Mouse (Mus musculus) left cerebral cortex, adult 2 months (tissue): ENCODE data around the gene Selp. TPM values are rescaled to one million over a fixed set of nuclear protein-coding genes. Genes with fewer than 3 reads are reported as not detected.

Experiments used
- DNase-seq, 2 experiments: peaks; one replicate each; pipeline ENCODE4 v3.0.0; 2021 to 2022; ENCODE audit warnings: low spot score in 2 of 2, mixed read lengths in 1 of 2; ENCODE audit errors: extremely low spot score in 1 of 2
- H3K27ac ChIP-seq: fragments of 200-600 bp; 2 replicates; pipeline ENCODE4 v1.8.1; 2022
- H3K4me3 ChIP-seq: fragments of 200-600 bp; 2 replicates; pipeline ENCODE4 v1.8.1; 2022
- CTCF ChIP-seq: fragments of 200-600 bp; IDR thresholded peaks from 2 replicates; pipeline ENCODE4 v1.8.1; 2022; ENCODE audit warnings: antibody characterized with exemption, mild to moderate bottlenecking, moderate library complexity
- intact Hi-C: fragments of 180-260 bp; cut with DNase I; formaldehyde crosslinking; loops from one replicate; pipeline ENCODE4 v1.15.1; 2025
- total RNA-seq, 2 experiments: library from RNA; stranded (reverse); gene quantifications; 2 replicates each; pipeline ENCODE4 v1.2.3; 2021

Gene Selp
- total RNA-seq, 2 experiments from 2014 or later = not detected

DNA sequence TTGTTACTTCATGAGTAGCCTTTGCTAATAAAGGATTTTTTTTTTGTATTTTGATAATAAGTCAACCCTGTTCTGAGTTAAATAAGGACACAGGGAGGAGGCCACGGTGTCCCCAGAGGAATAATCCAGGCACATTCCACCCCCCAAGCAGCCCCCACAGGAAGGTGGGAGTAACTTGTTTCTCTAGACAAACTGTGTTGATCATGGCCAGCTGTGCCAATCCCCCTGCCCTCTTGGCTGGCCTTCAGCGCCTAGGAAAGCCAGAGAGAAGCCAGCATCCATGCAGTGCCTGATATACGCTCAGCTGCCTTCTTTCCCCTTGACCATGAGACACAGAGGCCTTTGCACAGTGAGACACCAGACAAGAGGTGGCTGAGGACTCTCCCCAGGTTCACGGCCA, 84.5 kb downstream of the Selp start:
- intact Hi-C loops = no loop called here
- DNase-seq = no peak
- Histone ChIP-seq H3K4me3 (no peak overlapping the region), H3K27ac (no peak overlapping the region)
- TF ChIP-seq CTCF = no peak

Other genes starting within 250 kb of the Selp start
- 10 to 100 TPM; 18.9 to 26.0 TPM for gene Scyl3, start 186.2 kb upstream of the Selp start, total RNA-seq
- 1 to 10 TPM in 1 of 2 experiments, under 1 TPM in 1; 0.72 to 2.3 TPM for gene BC055324, start 120.5 kb upstream of the Selp start, total RNA-seq
- 1 to 10 TPM; 4.4 to 5.5 TPM for gene Mettl18, start 120.4 kb upstream of the Selp start, total RNA-seq
- gene Sele, start 67.0 kb upstream of the Selp start, total RNA-seq = under 1 TPM; 0.11 to 0.12 TPM
- gene Sell, start 53.3 kb upstream of the Selp start, total RNA-seq = not detected
- 1 to 10 TPM in 1 of 2 experiments, under 1 TPM in 1; 0.75 to 1.1 TPM for gene F5, start 36.6 kb downstream of the Selp start, total RNA-seq
- 10 to 100 TPM; 14.4 to 16.2 TPM for gene Slc19a2, start 133.8 kb downstream of the Selp start, total RNA-seq
- gene Ccdc181, start 160.3 kb downstream of the Selp start, total RNA-seq = 10 to 100 TPM; 21.7 to 23.9 TPM
- 10 to 100 TPM; 22.7 to 24.9 TPM for gene Nme7, start 188.9 kb downstream of the Selp start, total RNA-seq
- gene Blzf1, start 192.2 kb downstream of the Selp start, total RNA-seq = 10 to 100 TPM; 22.0 to 24.1 TPM